Mouse (Mus musculus): ENCODE data around the gene Cav1. TPM values are rescaled to one million over a fixed set of nuclear protein-coding genes. Genes with fewer than 3 reads are reported as not detected.

The Cav1 gene
- polyA plus RNA-seq, 1 experiment = 114 TPM

DNA sequence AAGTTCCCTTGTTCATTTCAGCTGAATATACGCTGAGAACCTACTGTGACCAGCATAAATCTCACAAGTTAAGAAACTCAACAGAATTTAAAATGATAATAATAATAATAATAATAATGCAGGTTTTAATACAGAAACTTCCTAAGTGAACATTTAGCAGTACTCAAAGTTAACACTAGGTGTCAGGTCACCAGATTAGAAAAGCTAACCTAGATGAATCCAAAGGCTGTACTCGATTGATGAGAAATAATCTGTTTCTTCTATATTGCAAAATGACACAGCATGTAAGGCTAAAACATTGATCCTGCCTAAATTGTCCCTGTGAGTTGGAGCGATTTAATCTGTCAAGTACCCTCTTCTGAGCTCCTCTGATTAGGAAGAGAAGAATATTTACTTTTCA is 56.6 kb downstream of the Cav1 start:
- no peak for DNase-seq

GRCm38 (mm10) chr6:17363446-17364179 is 57.5 kb downstream of the Cav1 start:
- no peaks in the 10 kb centered on the region for H3K27me3 ChIP-seq (ENCODE audit: control insufficient read depth, insufficient read depth, low read length)
- WGBS = 26% methylated on average over 17 of the region's 17 CpGs
- no peak for TF ChIP-seq CTCF (IDR thresholded peaks at IDR 0.05; ENCODE audit: borderline replicate concordance, control insufficient read depth, extremely low read depth, insufficient read depth, low read length, poor library complexity)
- no peak for TF ChIP-seq POLR2A (IDR thresholded peaks at IDR 0.05; ENCODE audit: control insufficient read depth, extremely low read depth, insufficient read depth, low read length, poor library complexity)
- H3K4me3 ChIP-seq (ENCODE audit: control insufficient read depth, insufficient read depth, low read length) = no peak overlapping the region
- no peaks in the 10 kb centered on the region for H3K36me3 ChIP-seq (ENCODE audit: control insufficient read depth, insufficient read depth, low read length)
- H3K4me1 ChIP-seq (replicated peaks; ENCODE audit: control insufficient read depth, insufficient read depth, low read length) = no peaks in the 10 kb centered on the region
- H3K27ac ChIP-seq (ENCODE audit: control insufficient read depth, insufficient read depth, low read length) = no peak overlapping the region
- DNase-seq = no peak

More for the DNA sequence above, 56.6 kb downstream of the Cav1 start:
- WGBS = 30% methylated on average over 3 of the region's 3 CpGs
- TF ChIP-seq POLR2A (IDR thresholded peaks at IDR 0.05; ENCODE audit: control insufficient read depth, extremely low read depth, insufficient read depth, low read length, poor library complexity) (no peak), CTCF (IDR thresholded peaks at IDR 0.05; ENCODE audit: borderline replicate concordance, control insufficient read depth, extremely low read depth, insufficient read depth, low read length, poor library complexity) (no peak)
- no peaks in the 10 kb centered on the region for H3K36me3 ChIP-seq (ENCODE audit: control insufficient read depth, insufficient read depth, low read length)
- H3K4me1 ChIP-seq (replicated peaks; ENCODE audit: control insufficient read depth, insufficient read depth, low read length) = no peaks in the 10 kb centered on the region
- H3K4me3 ChIP-seq (ENCODE audit: control insufficient read depth, insufficient read depth, low read length) = no peak overlapping the region
- no peak overlapping the region for H3K27ac ChIP-seq (ENCODE audit: control insufficient read depth, insufficient read depth, low read length)
- no peaks in the 10 kb centered on the region for H3K27me3 ChIP-seq (ENCODE audit: control insufficient read depth, insufficient read depth, low read length)

- Histone ChIP-seq H3K27ac (ENCODE audit: control insufficient read depth, insufficient read depth, low read length) (no peak overlapping the region), H3K27me3 (ENCODE audit: control insufficient read depth, insufficient read depth, low read length) (no peaks in the 10 kb centered on the region), H3K4me3 (ENCODE audit: control insufficient read depth, insufficient read depth, low read length) (no peak overlapping the region), H3K36me3 (ENCODE audit: control insufficient read depth, insufficient read depth, low read length) (no peaks in the 10 kb centered on the region), H3K4me1 (replicated peaks; ENCODE audit: control insufficient read depth, insufficient read depth, low read length) (no peaks in the 10 kb centered on the region)
- WGBS = 97% methylated on average over 5 of the region's 5 CpGs
- no peak for DNase-seq
- TF ChIP-seq CTCF (IDR thresholded peaks at IDR 0.05; ENCODE audit: borderline replicate concordance, control insufficient read depth, extremely low read depth, insufficient read depth, low read length, poor library complexity) (no peak), POLR2A (IDR thresholded peaks at IDR 0.05; ENCODE audit: control insufficient read depth, extremely low read depth, insufficient read depth, low read length, poor library complexity) (no peak)
Measured at GRCm38 (mm10) chr6:17374326-17374725, 68.2 kb downstream of the Cav1 start.

GRCm38 (mm10) chr6:17377371-17377770 is 71.2 kb downstream of the Cav1 start:
- no peak for DNase-seq
- Histone ChIP-seq H3K36me3 (ENCODE audit: control insufficient read depth, insufficient read depth, low read length) (no peaks in the 10 kb centered on the region), H3K4me3 (ENCODE audit: control insufficient read depth, insufficient read depth, low read length) (no peak overlapping the region), H3K27me3 (ENCODE audit: control insufficient read depth, insufficient read depth, low read length) (no peaks in the 10 kb centered on the region), H3K4me1 (replicated peaks; ENCODE audit: control insufficient read depth, insufficient read depth, low read length) (no peaks in the 10 kb centered on the region), H3K27ac (ENCODE audit: control insufficient read depth, insufficient read depth, low read length) (no peak overlapping the region)
- TF ChIP-seq POLR2A (IDR thresholded peaks at IDR 0.05; ENCODE audit: control insufficient read depth, extremely low read depth, insufficient read depth, low read length, poor library complexity) (no peak), CTCF (IDR thresholded peaks at IDR 0.05; ENCODE audit: borderline replicate concordance, control insufficient read depth, extremely low read depth, insufficient read depth, low read length, poor library complexity) (no peak)
- 89% methylated on average over 2 of the region's 2 CpGs for WGBS

- Histone ChIP-seq H3K27ac (ENCODE audit: control insufficient read depth, insufficient read depth, low read length) (no peak overlapping the region), H3K36me3 (ENCODE audit: control insufficient read depth, insufficient read depth, low read length) (no peaks in the 10 kb centered on the region), H3K27me3 (ENCODE audit: control insufficient read depth, insufficient read depth, low read length) (no peaks in the 10 kb centered on the region), H3K4me1 (replicated peaks; ENCODE audit: control insufficient read depth, insufficient read depth, low read length) (no peaks in the 10 kb centered on the region), H3K4me3 (ENCODE audit: control insufficient read depth, insufficient read depth, low read length) (no peak overlapping the region)
- WGBS = 92% methylated on average over 3 of the region's 3 CpGs
- DNase-seq = no peak
- TF ChIP-seq POLR2A (IDR thresholded peaks at IDR 0.05; ENCODE audit: control insufficient read depth, extremely low read depth, insufficient read depth, low read length, poor library complexity) (no peak), CTCF (IDR thresholded peaks at IDR 0.05; ENCODE audit: borderline replicate concordance, control insufficient read depth, extremely low read depth, insufficient read depth, low read length, poor library complexity) (no peak)
Measured at GRCm38 (mm10) chr6:17380102-17380501, 74.0 kb downstream of the Cav1 start.

GRCm38 (mm10) chr6:17381690-17382089 is 75.6 kb downstream of the Cav1 start:
- H3K36me3 ChIP-seq (ENCODE audit: control insufficient read depth, insufficient read depth, low read length) = no peaks in the 10 kb centered on the region
- TF ChIP-seq CTCF (IDR thresholded peaks at IDR 0.05; ENCODE audit: borderline replicate concordance, control insufficient read depth, extremely low read depth, insufficient read depth, low read length, poor library complexity) (no peak), POLR2A (IDR thresholded peaks at IDR 0.05; ENCODE audit: control insufficient read depth, extremely low read depth, insufficient read depth, low read length, poor library complexity) (no peak)
- H3K4me3 ChIP-seq (ENCODE audit: control insufficient read depth, insufficient read depth, low read length) = no peak overlapping the region
- DNase-seq = no peak
- 88% methylated on average over 6 of the region's 6 CpGs for whole genome bisulfite sequencing
- no peaks in the 10 kb centered on the region for H3K4me1 ChIP-seq (replicated peaks; ENCODE audit: control insufficient read depth, insufficient read depth, low read length)
- no peaks in the 10 kb centered on the region for H3K27me3 ChIP-seq (ENCODE audit: control insufficient read depth, insufficient read depth, low read length)
- H3K27ac ChIP-seq (ENCODE audit: control insufficient read depth, insufficient read depth, low read length) = no peak overlapping the region

Data from thymus, adult 2 months (tissue).